Mouse (Mus musculus) cerebellum, adult 2 months (tissue): ENCODE measurements around the gene Clic5.

Experiments used
- CTCF ChIP-seq: fragments of 200-500 bp; IDR thresholded peaks from 2 replicates; pipeline ENCODE4 v1.5.1; 2011; ENCODE audit warnings: low read depth, mild to moderate bottlenecking, control low read depth, low read length, moderate library complexity, borderline replicate concordance; ENCODE audit not compliant: insufficient read depth
- POLR2A ChIP-seq: fragments of 200-500 bp; IDR thresholded peaks from 2 replicates; pipeline ENCODE4 v1.6.1; 2011; ENCODE audit warnings: low read length, control low read depth, borderline replicate concordance; ENCODE audit not compliant: insufficient read depth

DNA sequence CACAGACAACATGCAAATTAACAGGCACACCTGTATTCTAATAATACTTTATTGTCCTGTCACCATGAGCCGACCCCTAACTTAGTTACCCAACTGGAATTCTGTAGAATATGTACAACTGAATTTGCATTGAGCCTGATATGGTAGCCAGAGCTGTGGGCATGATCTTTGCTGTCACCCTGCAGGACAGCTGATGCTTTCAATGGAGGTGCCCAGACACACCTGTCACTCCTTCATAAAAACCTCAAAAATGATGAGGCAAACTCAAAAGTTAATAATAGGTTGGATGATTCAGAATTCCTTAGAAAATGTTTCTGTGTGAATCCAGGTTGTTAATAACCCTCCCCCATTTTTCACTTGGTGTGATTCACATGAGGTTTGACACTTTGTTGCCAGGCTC is 16.4 kb downstream of the Clic5 start:
- no peak for TF ChIP-seq CTCF
- no peak for TF ChIP-seq POLR2A
